Mouse (Mus musculus) kidney, adult 2 months (tissue): Measurements from ENCODE around the gene Wfikkn1.

ENCODE experiments used
- CTCF ChIP-seq: fragments of 200-500 bp; conservative IDR thresholded peaks from 2 replicates; pipeline ENCODE4 v1.5.1; 2011; ENCODE audit warnings: low read depth, mild to moderate bottlenecking, control low read depth, low read length, moderate library complexity, mixed read lengths; ENCODE audit not compliant: insufficient read depth, insufficient read length
- POLR2A ChIP-seq: fragments of 200-500 bp; IDR thresholded peaks from one replicate; pipeline ENCODE4 v1.6.1; 2011; ENCODE audit warnings: low read depth, low read length, control low read depth

- no peak for TF ChIP-seq CTCF
- no peak for TF ChIP-seq POLR2A
Observed at GRCm38 (mm10) chr17:25916931-25917647, 36.4 kb upstream of the Wfikkn1 start.
